Mouse (Mus musculus) lung, embryonic 16.5 days (tissue): ENCODE data around the gene E130208F15Rik. TPM values are rescaled to one million over a fixed set of nuclear protein-coding genes. Genes with fewer than 3 reads are reported as not detected.

ENCODE experiments used
- ATAC-seq: fragments of 200-750 bp; cut with Nextera tagmentation; 2 replicates; pipeline ENCODE4 v1.8.0; 2017; ENCODE audit warnings: low read depth, mild to moderate bottlenecking, moderate library complexity
- H3K27ac ChIP-seq: fragments of 300-500 bp; sonication (generic); 2 replicates; pipeline ENCODE4 v1.5.1; 2014; ENCODE audit warnings: mild to moderate bottlenecking, control low read depth, low read length
- H3K27me3 ChIP-seq: fragments of 300-500 bp; sonication (generic); 2 replicates; pipeline ENCODE4 v1.6.1; 2014; ENCODE audit warnings: low read depth, low read length, mixed read lengths; ENCODE audit not compliant: control insufficient read depth, insufficient read depth
- H3K36me3 ChIP-seq: fragments of 300-500 bp; sonication (generic); 2 replicates; pipeline ENCODE4 v1.6.1; 2014; ENCODE audit warnings: low read length; ENCODE audit not compliant: control insufficient read depth, insufficient read depth
- H3K4me1 ChIP-seq: fragments of 300-500 bp; sonication (generic); replicated peaks from 2 replicates; pipeline ENCODE4 v1.6.1; 2014; ENCODE audit warnings: low read length, mixed read lengths; ENCODE audit not compliant: control insufficient read depth, insufficient read depth
- H3K4me2 ChIP-seq: fragments of 300-500 bp; sonication (generic); 2 replicates; pipeline ENCODE4 v1.6.1; 2014; ENCODE audit warnings: low read depth, low read length, control low read depth
- H3K4me3 ChIP-seq: fragments of 300-500 bp; sonication (generic); 2 replicates; pipeline ENCODE4 v1.5.1; 2014; ENCODE audit warnings: mild to moderate bottlenecking, low read length, control low read depth
- H3K9ac ChIP-seq: fragments of 300-500 bp; sonication (generic); 2 replicates; pipeline ENCODE4 v1.6.1; 2014; ENCODE audit warnings: low read length, control low read depth
- H3K9me3 ChIP-seq: fragments of 300-500 bp; sonication (generic); 2 replicates; pipeline ENCODE4 v1.6.1; 2016; ENCODE audit warnings: low read length; ENCODE audit not compliant: control insufficient read depth
- WGBS: fragments of 180-500 bp; shearing (Covaris S2); extraction: QIAGEN DNeasy Blood & Tissue Kit; methylation state at CpG from one replicate; pipeline ENCODE4 v1.1.7; 2014; 5-methylcytosine and 5-hydroxymethylcytosine counted together
- polyA plus RNA-seq: library from polyadenylated mRNA; unstranded; fragments of >200 nt; fragmentation: Nextera tagmentation; extraction: Ambion mirVana; gene quantifications from 2 replicates; pipeline ENCODE4 v1.2.1, GENCODE M21; 2015

Gene E130208F15Rik
- polyA plus RNA-seq, 1 experiment from 2014 or later = 0.38 TPM

DNA sequence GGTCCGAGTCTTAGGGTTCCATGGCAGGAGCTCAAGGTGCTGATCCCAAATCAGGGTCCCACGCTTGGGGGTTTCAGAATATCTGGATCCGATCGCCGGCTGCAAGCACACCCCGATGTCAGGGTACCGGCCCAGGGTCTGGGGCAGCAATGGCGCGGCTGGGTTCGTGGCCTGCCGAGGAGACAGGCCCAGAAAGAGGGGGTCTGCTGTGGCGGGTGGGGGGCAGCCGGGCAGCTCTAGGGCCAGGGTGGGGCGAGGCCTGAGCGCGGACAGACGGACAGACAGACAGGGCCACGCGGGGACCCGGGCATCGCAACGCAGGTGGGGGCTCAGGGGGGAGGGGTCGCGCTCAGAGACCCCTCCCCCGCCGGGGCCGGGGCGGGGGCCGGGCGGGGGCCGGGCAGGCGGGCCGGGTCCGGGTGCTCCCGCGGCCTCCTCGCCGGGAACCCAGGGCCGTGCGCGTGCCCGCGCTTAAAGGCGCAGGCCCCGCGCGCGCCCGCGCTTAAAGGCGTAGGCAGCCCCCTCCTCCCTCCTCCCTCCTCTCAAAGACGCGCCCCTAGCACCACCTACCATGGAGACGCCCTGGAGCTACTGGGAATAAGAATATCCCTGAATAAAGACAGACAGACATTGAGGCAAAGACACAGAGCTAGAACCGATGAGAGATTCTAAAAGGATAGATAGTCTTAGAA is 41.3 kb downstream of the E130208F15Rik start, which contains the start of gene Lrfn3:
Lrfn3 (minus strand) TSS at position 121 of the 692 bp plus-strand sequence.
- Histone ChIP-seq H3K9me3 (no peaks in the 10 kb centered on the region), H3K9ac (peak within 1 kb of the TSS; percentile 78), H3K27me3 (no peaks in the 10 kb centered on the region), H3K27ac (no peak within 1 kb of the TSS), H3K4me2 (peak within 1 kb of the TSS; percentile 71), H3K4me3 (peak within 1 kb of the TSS; percentile 59), H3K4me1 (peaks cover 9% of the 10 kb centered on the region; the same call in 1 of the 2 replicates), H3K36me3 (peaks cover 6% of the 10 kb centered on the region)
- 1% methylated on average over 47 of the region's 55 CpGs for WGBS
- ATAC-seq = peak; percentile 82

DNA sequence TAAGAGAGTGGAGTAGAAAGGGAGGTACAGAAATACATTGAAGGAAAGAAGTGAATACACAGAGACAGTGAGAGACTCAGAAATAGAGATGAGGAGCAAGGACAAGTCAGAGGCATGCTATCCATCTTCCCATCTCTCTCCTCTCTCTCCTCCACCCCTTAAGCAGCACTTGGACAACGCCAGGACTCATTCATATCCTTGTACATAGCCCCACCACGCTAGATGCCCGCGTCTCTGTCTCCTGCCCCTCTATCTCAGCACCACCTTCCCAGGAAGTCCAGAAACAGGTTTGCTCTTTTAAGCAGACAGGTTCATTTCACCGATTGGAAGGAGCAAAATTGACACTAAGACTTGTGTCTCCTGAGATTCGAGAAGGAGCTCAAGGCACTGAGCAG is 41.8 kb downstream of the E130208F15Rik start:
- peaks cover 6% of the 10 kb centered on the region for H3K36me3 ChIP-seq
- no peaks in the 10 kb centered on the region for H3K9me3 ChIP-seq
- 53% methylated on average over 6 of the region's 6 CpGs for WGBS
- H3K27ac ChIP-seq = no peak overlapping the region
- H3K4me1 ChIP-seq = peaks cover 9% of the 10 kb centered on the region; the same call in 1 of the 2 replicates
- ATAC-seq = no peak
- H3K4me3 ChIP-seq = peak overlapping the region; percentile 59
- H3K4me2 ChIP-seq = peak overlapping the region; percentile 71
- peak overlapping the region; percentile 29 for H3K9ac ChIP-seq
- H3K27me3 ChIP-seq = no peaks in the 10 kb centered on the region

DNA sequence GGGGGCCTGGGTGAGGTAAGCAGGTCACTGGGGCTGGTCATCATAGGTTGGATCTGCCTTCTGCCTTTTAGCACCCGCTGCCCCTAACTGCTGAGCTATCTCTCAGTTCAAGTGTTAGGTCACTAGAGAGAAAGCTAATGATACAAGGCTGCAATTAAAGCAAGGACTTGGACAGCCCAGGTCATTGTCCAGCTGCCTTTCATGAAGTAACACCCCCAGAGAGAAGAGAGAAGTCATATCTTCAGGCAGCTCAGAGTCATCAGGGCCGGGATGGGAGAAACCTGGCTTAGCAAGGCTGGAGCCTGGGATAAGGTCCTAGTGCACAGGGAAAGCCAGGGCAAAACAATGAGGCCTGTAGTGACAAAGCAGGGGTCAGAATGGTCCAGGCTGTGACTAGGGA is 45.9 kb downstream of the E130208F15Rik start:
- Histone ChIP-seq H3K36me3 (no peaks in the 10 kb centered on the region), H3K4me2 (no peak overlapping the region), H3K4me1 (peaks cover 3% of the 10 kb centered on the region; the same call in 1 of the 2 replicates), H3K9me3 (no peaks in the 10 kb centered on the region), H3K27ac (no peak overlapping the region), H3K27me3 (no peaks in the 10 kb centered on the region), H3K9ac (no peak overlapping the region), H3K4me3 (no peak overlapping the region)
- 53% methylated on average over 2 of the region's 2 CpGs for WGBS
- ATAC-seq = no peak

Other genes with a start within 250 kb of the E130208F15Rik start
- gene Zfp82, start 248.8 kb upstream of the E130208F15Rik start, polyA plus RNA-seq = 4.7 and 5.0 TPM in 2 replicates
- 1.2 and 1.5 TPM in 2 replicates for gene Gm26920, start 231.3 kb upstream of the E130208F15Rik start, polyA plus RNA-seq
- 6.9 and 7.6 TPM in 2 replicates for gene Zfp566, start 231.2 kb upstream of the E130208F15Rik start, polyA plus RNA-seq
- gene Zfp260, start 227.0 kb upstream of the E130208F15Rik start, polyA plus RNA-seq = 115 and 117 TPM in 2 replicates
- 11.6 and 14.3 TPM in 2 replicates for gene Zfp382, start 199.8 kb upstream of the E130208F15Rik start, polyA plus RNA-seq
- 13.7 and 14.8 TPM in 2 replicates for gene Zfp146, start 152.0 kb upstream of the E130208F15Rik start, polyA plus RNA-seq
- gene Cox7a1, start 137.6 kb upstream of the E130208F15Rik start, polyA plus RNA-seq = 17.1 and 20.2 TPM in 2 replicates
- 91.2 and 99.5 TPM in 2 replicates for gene Capns1, start 122.9 kb upstream of the E130208F15Rik start, polyA plus RNA-seq
- 146 and 152 TPM in 2 replicates for gene Polr2i, start 89.8 kb upstream of the E130208F15Rik start, polyA plus RNA-seq
- gene Tbcb, start 89.5 kb upstream of the E130208F15Rik start, polyA plus RNA-seq = 156 and 161 TPM in 2 replicates
- 0.30 TPM in 1 of 2 replicates, not detected in the other for gene Ovol3, start 86.0 kb upstream of the E130208F15Rik start, polyA plus RNA-seq
- 0.48 and 0.83 TPM in 2 replicates for gene Thap8, start 41.6 kb upstream of the E130208F15Rik start, polyA plus RNA-seq
- 11.8 and 12.2 TPM in 2 replicates for gene Wdr62, start 41.3 kb upstream of the E130208F15Rik start, polyA plus RNA-seq
- 15.9 and 20.7 TPM in 2 replicates for gene Clip3, start 30.0 kb upstream of the E130208F15Rik start, polyA plus RNA-seq
- 82.1 and 84.4 TPM in 2 replicates for gene Alkbh6, start 13.0 kb upstream of the E130208F15Rik start, polyA plus RNA-seq
- gene Syne4, start 6.9 kb upstream of the E130208F15Rik start, polyA plus RNA-seq = 32.5 and 33.6 TPM in 2 replicates
- 14.5 and 15.8 TPM in 2 replicates for gene Sdhaf1, start 2.2 kb downstream of the E130208F15Rik start, polyA plus RNA-seq
- gene Lrfn3, start 41.0 kb downstream of the E130208F15Rik start, polyA plus RNA-seq = 3.5 and 3.9 TPM in 2 replicates
- gene Tyrobp, start 92.0 kb downstream of the E130208F15Rik start, polyA plus RNA-seq = 53.5 and 63.9 TPM in 2 replicates
- 2.0 and 2.6 TPM in 2 replicates for gene Hcst, start 98.1 kb downstream of the E130208F15Rik start, polyA plus RNA-seq
- gene Nfkbid, start 100.0 kb downstream of the E130208F15Rik start, polyA plus RNA-seq = 1.9 and 2.0 TPM in 2 replicates
- gene Aplp1, start 123.8 kb downstream of the E130208F15Rik start, polyA plus RNA-seq = 20.4 and 22.3 TPM in 2 replicates
- not detected in 2 replicates for gene Kirrel2, start 135.9 kb downstream of the E130208F15Rik start, polyA plus RNA-seq
- gene Nphs1, start 136.6 kb downstream of the E130208F15Rik start, polyA plus RNA-seq = not detected in 2 replicates
- gene Prodh2, start 171.9 kb downstream of the E130208F15Rik start, polyA plus RNA-seq = 0.41 and 2.4 TPM in 2 replicates
- gene Arhgap33, start 213.3 kb downstream of the E130208F15Rik start, polyA plus RNA-seq = 7.6 and 7.8 TPM in 2 replicates
- 32.0 and 34.0 TPM in 2 replicates for gene Hspb6, start 230.4 kb downstream of the E130208F15Rik start, polyA plus RNA-seq
- gene Proser3, start 230.6 kb downstream of the E130208F15Rik start, polyA plus RNA-seq = 12.9 and 14.9 TPM in 2 replicates
- gene Lin37, start 238.1 kb downstream of the E130208F15Rik start, polyA plus RNA-seq = 38.1 and 46.1 TPM in 2 replicates
- gene U2af1l4, start 241.6 kb downstream of the E130208F15Rik start, polyA plus RNA-seq = 95.5 and 96.3 TPM in 2 replicates
- gene Gm49396, start 241.6 kb downstream of the E130208F15Rik start, polyA plus RNA-seq = 14.3 and 18.2 TPM in 2 replicates
- gene Psenen, start 241.9 kb downstream of the E130208F15Rik start, polyA plus RNA-seq = 144 and 146 TPM in 2 replicates
- gene Igflr1, start 243.7 kb downstream of the E130208F15Rik start, polyA plus RNA-seq = 4.2 and 6.4 TPM in 2 replicates